Mouse (Mus musculus): ENCODE data around the gene Gcg. TPM values are rescaled to one million over a fixed set of nuclear protein-coding genes. Genes with fewer than 3 reads are reported as not detected.

Gcg gene
- polyA plus RNA-seq, 1 experiment: not detected

- TF ChIP-seq POLR2A (IDR thresholded peaks at IDR 0.05; ENCODE audit: low read depth, low read length) (no peak), CTCF (IDR thresholded peaks at IDR 0.05; ENCODE audit: borderline replicate concordance, insufficient read depth, low read length) (no peak)
- Histone ChIP-seq H3K4me1 (ENCODE audit: control insufficient read depth, insufficient read depth, low read length) (no peaks in the 10 kb centered on the region), H3K4me3 (ENCODE audit: insufficient read depth, low read length) (no peak overlapping the region), H3K27ac (ENCODE audit: insufficient read depth, low read length) (no peak overlapping the region)
These were observed 43.4 kb downstream of the Gcg start for GRCm38 (mm10) chr2:62440083-62440482.

GRCm38 (mm10) chr2:62431245-62431795 lies 52.1 kb downstream of the Gcg start:
- Histone ChIP-seq H3K27ac (ENCODE audit: insufficient read depth, low read length) (no peak overlapping the region), H3K4me1 (ENCODE audit: control insufficient read depth, insufficient read depth, low read length) (no peaks in the 10 kb centered on the region), H3K4me3 (ENCODE audit: insufficient read depth, low read length) (no peak overlapping the region)
- no peak for TF ChIP-seq POLR2A (IDR thresholded peaks at IDR 0.05; ENCODE audit: low read depth, low read length)
- no peak for TF ChIP-seq CTCF (IDR thresholded peaks at IDR 0.05; ENCODE audit: borderline replicate concordance, insufficient read depth, low read length)

- TF ChIP-seq CTCF (IDR thresholded peaks at IDR 0.05; ENCODE audit: borderline replicate concordance, insufficient read depth, low read length) (no peak), POLR2A (IDR thresholded peaks at IDR 0.05; ENCODE audit: low read depth, low read length) (no peak)
- H3K4me1 ChIP-seq (ENCODE audit: control insufficient read depth, insufficient read depth, low read length): peaks cover 3% of the 10 kb centered on the region; the same call in 1 of the 2 replicates
- H3K27ac ChIP-seq (ENCODE audit: insufficient read depth, low read length): no peak overlapping the region
- no peak overlapping the region for H3K4me3 ChIP-seq (ENCODE audit: insufficient read depth, low read length)
These were observed 57.5 kb downstream of the Gcg start for GRCm38 (mm10) chr2:62425941-62426340.

Other genes with a start within 250 kb of the Gcg start
- 0.27 and 0.90 TPM in 2 replicates for gene Dpp4, start 71.4 kb downstream of the Gcg start, polyA plus RNA-seq (2011; ENCODE audit: insufficient read length, low read depth, missing spikeins)
- gene Fap, start 90.4 kb upstream of the Gcg start, polyA plus RNA-seq (2011; ENCODE audit: insufficient read length, low read depth, missing spikeins): 23.1 and 38.9 TPM in 2 replicates
- gene Ifih1, start 162.6 kb upstream of the Gcg start, polyA plus RNA-seq (2011; ENCODE audit: insufficient read length, low read depth, missing spikeins): 9.2 and 10.8 TPM in 2 replicates
- 4.4 and 7.7 TPM in 2 replicates for gene Gca, start 180.6 kb upstream of the Gcg start, polyA plus RNA-seq (2011; ENCODE audit: insufficient read length, low read depth, missing spikeins)